Mouse (Mus musculus) spleen, postnatal 10 days (tissue): ENCODE measurements around the gene Olfr769.
"Not testable (repeated sequence)": the region's sequence is repeated elsewhere in the genome, so short reads cannot be mapped to it uniquely, and the experiment has no call there.

ENCODE experiments used
- DNase-seq, 2 experiments: peaks; one replicate each; pipeline ENCODE4 v3.0.0; 2021 to 2022; ENCODE audit warnings: low spot score in 2 of 2

The Olfr769 gene

GRCm38 (mm10) chr10:129117761-129118160 lies at the start of gene Olfr769:
Gene Olfr769 (minus strand): TSS chr10:129117861.
- DNase-seq = no peak

GRCm38 (mm10) chr10:129164651-129165050 lies 47.0 kb upstream of the Olfr769 start, which contains the start of gene Olfr771:
Gene Olfr771 (minus strand): TSS chr10:129164751.
- DNase-seq = no peak

GRCm38 (mm10) chr10:129138898-129139297 lies 21.2 kb upstream of the Olfr769 start, which contains the start of gene Olfr770:
Gene Olfr770 (minus strand): TSS chr10:129138998.
- DNase-seq = no peak

- DNase-seq = no peak
Measured at GRCm38 (mm10) chr10:129115146-129115545, 2.5 kb downstream of the Olfr769 start.

GRCm38 (mm10) chr10:129101231-129101630 lies 16.4 kb downstream of the Olfr769 start:
- DNase-seq = no peak

GRCm38 (mm10) chr10:129099275-129099674 lies 18.4 kb downstream of the Olfr769 start, which contains the start of gene Olfr768:
Gene Olfr768 (minus strand): TSS chr10:129099375.
- no peak for DNase-seq

GRCm38 (mm10) chr10:129082810-129083209 lies 34.9 kb downstream of the Olfr769 start, which contains the start of gene Olfr767:
Gene Olfr767 (minus strand): TSS chr10:129082910.
- DNase-seq = not testable (repeated sequence)

GRCm38 (mm10) chr10:129068877-129069276 lies 48.8 kb downstream of the Olfr769 start, which contains the start of gene Olfr766-ps1:
Gene Olfr766-ps1 (minus strand): TSS chr10:129068977.
- DNase-seq = no peak
